18 mouse cellular contexts compared by ENCODE assay signal in genomic region chr4:151103646-151104045, GRCm38 (mm10). TPM values are rescaled to one million over a fixed set of nuclear protein-coding genes. Genes with fewer than 3 reads are reported as not detected.
A peak's percentile ranks its signal among the peaks of the same experiment; 100 is the strongest.
DNase-seq lines count a peak whose midpoint lies in the region; ATAC-seq lines count a peak whose summit lies in the region.
"Had no signal": no experiment of that assay in that cellular context is flagged by ENCODE, and none has a peak within 500 bp of the region (broad histone marks: within the 10 kb centered on the region; RNA-seq: fewer than 3 reads in every experiment).

No protein-coding gene starts in this region.

- peaks cover 26% of the 10 kb centered on the region for H3K27me3 ChIP-seq in heart, embryonic 13.5 days (replicated peaks)
- no peaks in the 10 kb centered on the region for H3K27me3 ChIP-seq in midbrain, embryonic 15.5 days (replicated peaks)
- no peaks in the 10 kb centered on the region for H3K27me3 ChIP-seq in midbrain, embryonic 14.5 days (ENCODE audit: control insufficient read depth, insufficient read depth, low read length)
- H3K27me3 ChIP-seq in neural tube, embryonic 15.5 days (replicated peaks), result no peaks in the 10 kb centered on the region

- no peaks in the 10 kb centered on the region for H3K36me3 ChIP-seq in heart, embryonic 13.5 days
- no peaks in the 10 kb centered on the region for H3K36me3 ChIP-seq in midbrain, embryonic 15.5 days (replicated peaks)
- H3K36me3 ChIP-seq in midbrain, embryonic 14.5 days (ENCODE audit: control insufficient read depth, insufficient read depth, low read length), result no peaks in the 10 kb centered on the region
- no peaks in the 10 kb centered on the region for H3K36me3 ChIP-seq in neural tube, embryonic 15.5 days
- H3K36me3 ChIP-seq: intestine, embryonic 15.5 days; liver, embryonic 13.5 days; stomach, embryonic 15.5 days had no signal

- no peak for ATAC-seq in heart, embryonic 13.5 days (ENCODE audit: extremely low read depth, insufficient number of reproducible peaks, low FRiP score, low TSS enrichment)
- no peak for ATAC-seq in midbrain, embryonic 15.5 days (replicated peaks)
- no peak for ATAC-seq in midbrain, embryonic 14.5 days (ENCODE audit: low FRiP score, low TSS enrichment)
- ATAC-seq in neural tube, embryonic 15.5 days (ENCODE audit: low FRiP score), result no peak
- ATAC-seq: intestine, embryonic 15.5 days had no signal

- WGBS in heart, embryonic 13.5 days, result 57% methylated on average over 11 of the region's 11 CpGs
- WGBS in midbrain, embryonic 15.5 days, result 76% methylated on average over 11 of the region's 11 CpGs
- 81% methylated on average over 11 of the region's 11 CpGs for WGBS in midbrain, embryonic 14.5 days
- WGBS in neural tube, embryonic 15.5 days, result 76% methylated on average over 11 of the region's 11 CpGs

- H3K4me3 ChIP-seq in heart, embryonic 13.5 days, result peak overlapping the region; percentile 28; the same call in 1 of the 2 replicates
- no peak overlapping the region for H3K4me3 ChIP-seq in midbrain, embryonic 15.5 days
- no peak overlapping the region for H3K4me3 ChIP-seq in midbrain, embryonic 14.5 days (replicated peaks; ENCODE audit: low read depth, low read length)
- H3K4me3 ChIP-seq in neural tube, embryonic 15.5 days (replicated peaks), result no peak overlapping the region
- H3K4me3 ChIP-seq: intestine, embryonic 15.5 days; liver, embryonic 13.5 days; stomach, embryonic 15.5 days had no signal

- intact Hi-C loops in heart, postnatal 14 days (cut with DNase I), result no loop called here

- peaks cover 59% of the 10 kb centered on the region for H3K4me1 ChIP-seq in heart, embryonic 13.5 days
- peaks cover 67% of the 10 kb centered on the region for H3K4me1 ChIP-seq in midbrain, embryonic 15.5 days
- H3K4me1 ChIP-seq in midbrain, embryonic 14.5 days (ENCODE audit: control insufficient read depth, insufficient read depth, low read length), result peaks cover 40% of the 10 kb centered on the region
- H3K4me1 ChIP-seq in neural tube, embryonic 15.5 days, result peaks cover 68% of the 10 kb centered on the region

- peak overlapping the region; percentile 88 for H3K27ac ChIP-seq in heart, embryonic 13.5 days (replicated peaks)
- no peak overlapping the region for H3K27ac ChIP-seq in midbrain, embryonic 15.5 days
- H3K27ac ChIP-seq in midbrain, embryonic 14.5 days (replicated peaks; ENCODE audit: low read depth, low read length), result no peak overlapping the region
- H3K27ac ChIP-seq in neural tube, embryonic 15.5 days (replicated peaks), result no peak overlapping the region
- H3K27ac ChIP-seq: intestine, embryonic 15.5 days; liver, embryonic 13.5 days; stomach, embryonic 15.5 days had no signal

- peaks cover 9% of the 10 kb centered on the region for H3K9me3 ChIP-seq in heart, embryonic 13.5 days
- no peaks in the 10 kb centered on the region for H3K9me3 ChIP-seq in midbrain, embryonic 15.5 days
- no peaks in the 10 kb centered on the region for H3K9me3 ChIP-seq in midbrain, embryonic 14.5 days (ENCODE audit: control insufficient read depth, low read length)
- no peaks in the 10 kb centered on the region for H3K9me3 ChIP-seq in neural tube, embryonic 15.5 days (replicated peaks)
- H3K9me3 ChIP-seq: intestine, embryonic 15.5 days; liver, embryonic 13.5 days; stomach, embryonic 15.5 days had no signal

- DNase-seq in cerebellum, adult 18-20 months, result peak; percentile 54 to 59
- no peak for DNase-seq in cerebellum, postnatal 4 days (ENCODE audit: low spot score in 2 of 2)
- DNase-seq in heart, postnatal 14 days, result no peak
- DNase-seq in midbrain, embryonic 14.5 days, result no peak
- DNase-seq in frontal cortex, postnatal 14 days (ENCODE audit: low spot score in 2 of 2), result no peak
- DNase-seq: adrenal gland, postnatal 10 days; kidney, postnatal 14 days; liver, embryonic 13.5 days; right cerebral cortex, postnatal 4 days had no signal

- H3K9ac ChIP-seq in heart, embryonic 13.5 days, result peak overlapping the region; percentile 57
- no peak overlapping the region for H3K9ac ChIP-seq in midbrain, embryonic 15.5 days
- no peak overlapping the region; the same call in 1 of the 2 replicates for H3K9ac ChIP-seq in midbrain, embryonic 14.5 days (replicated peaks; ENCODE audit: low read length)
- H3K9ac ChIP-seq in neural tube, embryonic 15.5 days (replicated peaks), result no peak overlapping the region
- H3K9ac ChIP-seq: intestine, embryonic 15.5 days; liver, embryonic 13.5 days; stomach, embryonic 15.5 days had no signal

- H3K4me2 ChIP-seq in heart, embryonic 13.5 days, result peak overlapping the region; percentile 83
- peak overlapping the region; percentile 7; the same call in 1 of the 2 replicates for H3K4me2 ChIP-seq in midbrain, embryonic 15.5 days
- no peak overlapping the region for H3K4me2 ChIP-seq in midbrain, embryonic 14.5 days (ENCODE audit: low read length)
- H3K4me2 ChIP-seq in neural tube, embryonic 15.5 days, result peak overlapping the region; percentile 7; the same call in 1 of the 2 replicates
- H3K4me2 ChIP-seq: intestine, embryonic 15.5 days; liver, embryonic 13.5 days; stomach, embryonic 15.5 days had no signal

RNA-seq across cellular contexts. Expression of gene Gm13090, which starts 14.3 kb away (rescaled TPM):
- not detected in 2 replicates for polyA plus RNA-seq in heart, embryonic 13.5 days (2015; fragmentation: Nextera tagmentation; extraction: Ambion mirVana)
- not detected for total RNA-seq in heart, postnatal 14 days (2021)
- polyA plus RNA-seq in midbrain, embryonic 15.5 days (2015; fragmentation: Nextera tagmentation; extraction: Ambion mirVana), result 0.24 and 0.48 TPM in 2 replicates
- 0.50 TPM in 1 of 2 replicates, not detected in the other for polyA plus RNA-seq in midbrain, embryonic 14.5 days (2014; fragmentation: Nextera tagmentation; extraction: Ambion mirVana)
- 0.34 TPM in 1 of 2 replicates, not detected in the other for polyA plus RNA-seq in neural tube, embryonic 15.5 days (2015; fragmentation: Nextera tagmentation; extraction: Ambion mirVana)
- total RNA-seq: adrenal gland, postnatal 10 days; common myeloid progenitor, adult 5-6 weeks; gastrocnemius, adult 8-10 months; left cerebral cortex, postnatal 36 days; monocyte, adult 5-6 weeks had no signal
- polyA plus RNA-seq: intestine, embryonic 15.5 days; liver, embryonic 13.5 days; stomach, embryonic 15.5 days had no signal

RNA-seq across cellular contexts. Expression of gene Vamp3, which starts 45.9 kb away (rescaled TPM):
- 97.0 and 105 TPM in 2 replicates for polyA plus RNA-seq in heart, embryonic 13.5 days (2015; fragmentation: Nextera tagmentation; extraction: Ambion mirVana)
- total RNA-seq in heart, postnatal 14 days (2021), result 10 to 100 TPM; 73.1 to 78.0 TPM
- polyA plus RNA-seq in midbrain, embryonic 15.5 days (2015; fragmentation: Nextera tagmentation; extraction: Ambion mirVana), result 48.5 and 52.4 TPM in 2 replicates
- polyA plus RNA-seq in midbrain, embryonic 14.5 days (2014; fragmentation: Nextera tagmentation; extraction: Ambion mirVana), result 30.4 and 34.9 TPM in 2 replicates
- 46.1 and 57.9 TPM in 2 replicates for polyA plus RNA-seq in neural tube, embryonic 15.5 days (2015; fragmentation: Nextera tagmentation; extraction: Ambion mirVana)

RNA-seq across cellular contexts. Expression of gene Per3, which starts 59.2 kb away (rescaled TPM):
- polyA plus RNA-seq in heart, embryonic 13.5 days (2015; fragmentation: Nextera tagmentation; extraction: Ambion mirVana), result 7.6 and 8.3 TPM in 2 replicates
- total RNA-seq in heart, postnatal 14 days (2021), result 10 to 100 TPM; 11.8 to 16.3 TPM
- 3.7 and 3.8 TPM in 2 replicates for polyA plus RNA-seq in midbrain, embryonic 15.5 days (2015; fragmentation: Nextera tagmentation; extraction: Ambion mirVana)
- 2.3 and 2.5 TPM in 2 replicates for polyA plus RNA-seq in midbrain, embryonic 14.5 days (2014; fragmentation: Nextera tagmentation; extraction: Ambion mirVana)
- polyA plus RNA-seq in neural tube, embryonic 15.5 days (2015; fragmentation: Nextera tagmentation; extraction: Ambion mirVana), result 3.6 and 4.3 TPM in 2 replicates

Comparison
In these comparisons a context has a peak if more than half of its experiments do, and no peak if none do; other contexts are left out.
1. DNase-seq: peak in cerebellum, adult 18-20 months (2 of 2); none in cerebellum, postnatal 4 days (0 of 2), heart, postnatal 14 days (0 of 2), midbrain, embryonic 14.5 days (single experiment) and frontal cortex, postnatal 14 days (0 of 2).